Mouse (Mus musculus): ENCODE data around the gene Acbd5. TPM values are rescaled to one million over a fixed set of nuclear protein-coding genes. Genes with fewer than 3 reads are reported as not detected.
"Not testable (repeated sequence)": the region's sequence is repeated elsewhere in the genome, so short reads cannot be mapped to it uniquely, and the experiment has no call there.

Acbd5 gene
- polyA plus RNA-seq, 1 experiment from 2014 or later = 36.9 TPM

GRCm38 (mm10) chr2:23039082-23040000 lies 28.6 kb upstream of the Acbd5 start:
- peak overlapping the region; percentile 97 for H3K27ac ChIP-seq
- peak overlapping the region; percentile 97 for H3K4me3 ChIP-seq
- H3K9me3 ChIP-seq = no peaks in the 10 kb centered on the region
- ATAC-seq (ENCODE audit: insufficient number of reproducible peaks, insufficient read depth, low FRiP score, low TSS enrichment, low read depth) = peak; percentile 79
- WGBS = under 1% methylated on average over 48 of the region's 59 CpGs
- no peaks in the 10 kb centered on the region for H3K27me3 ChIP-seq
- H3K9ac ChIP-seq = peak overlapping the region; percentile 97
- H3K36me3 ChIP-seq = no peaks in the 10 kb centered on the region
- H3K4me1 ChIP-seq = peaks cover 11% of the 10 kb centered on the region
- H3K4me2 ChIP-seq = peak overlapping the region; percentile 84

GRCm38 (mm10) chr2:23040001-23040646 lies 27.8 kb upstream of the Acbd5 start, which contains the start of gene Abi1:
Abi1 (minus strand) TSS chr2:23040241.
- Histone ChIP-seq H3K36me3 (no peaks in the 10 kb centered on the region), H3K27ac (peak within 1 kb of the TSS; percentile 97), H3K9ac (peak within 1 kb of the TSS; percentile 97), H3K4me2 (peak within 1 kb of the TSS; percentile 84), H3K27me3 (no peaks in the 10 kb centered on the region), H3K9me3 (no peaks in the 10 kb centered on the region), H3K4me1 (peaks cover 11% of the 10 kb centered on the region), H3K4me3 (peak within 1 kb of the TSS; percentile 97)
- ATAC-seq (ENCODE audit: insufficient number of reproducible peaks, insufficient read depth, low FRiP score, low TSS enrichment, low read depth) = peak; percentile 97
- WGBS = 1% methylated on average over 24 of the region's 24 CpGs

- H3K4me3 ChIP-seq; H3K36me3 ChIP-seq; H3K9ac ChIP-seq; H3K27ac ChIP-seq; H3K27me3 ChIP-seq; H3K9me3 ChIP-seq; H3K4me2 ChIP-seq; ATAC-seq (ENCODE audit: insufficient number of reproducible peaks, insufficient read depth, low FRiP score, low TSS enrichment, low read depth): not testable (repeated sequence)
- peaks cover 11% of the 10 kb centered on the region for H3K4me1 ChIP-seq
- WGBS = 87% methylated on average over 7 of the region's 7 CpGs
Observed at GRCm38 (mm10) chr2:23040690-23041089, 27.3 kb upstream of the Acbd5 start.

- H3K4me1 ChIP-seq = peaks cover 11% of the 10 kb centered on the region
- H3K27me3 ChIP-seq = no peaks in the 10 kb centered on the region
- no peak overlapping the region for H3K9ac ChIP-seq
- no peak overlapping the region for H3K27ac ChIP-seq
- no peaks in the 10 kb centered on the region for H3K9me3 ChIP-seq
- no peak overlapping the region for H3K4me2 ChIP-seq
- 83% methylated on average over 4 of the region's 4 CpGs for WGBS
- no peaks in the 10 kb centered on the region for H3K36me3 ChIP-seq
- no peak for ATAC-seq (ENCODE audit: insufficient number of reproducible peaks, insufficient read depth, low FRiP score, low TSS enrichment, low read depth)
- no peak overlapping the region for H3K4me3 ChIP-seq
Observed at GRCm38 (mm10) chr2:23041457-23041856, 26.5 kb upstream of the Acbd5 start.

- Histone ChIP-seq H3K27ac (no peak overlapping the region), H3K9me3 (no peaks in the 10 kb centered on the region), H3K36me3 (no peaks in the 10 kb centered on the region), H3K4me2 (no peak overlapping the region), H3K4me3 (no peak overlapping the region), H3K9ac (no peak overlapping the region), H3K27me3 (no peaks in the 10 kb centered on the region), H3K4me1 (peaks cover 9% of the 10 kb centered on the region)
- 90% methylated on average over 3 of the region's 3 CpGs for WGBS
- ATAC-seq (ENCODE audit: insufficient number of reproducible peaks, insufficient read depth, low FRiP score, low TSS enrichment, low read depth) = no peak
Observed at GRCm38 (mm10) chr2:23042189-23042588, 25.8 kb upstream of the Acbd5 start.

- Histone ChIP-seq H3K27me3 (no peaks in the 10 kb centered on the region), H3K9me3 (no peaks in the 10 kb centered on the region), H3K9ac (no peak overlapping the region), H3K36me3 (no peaks in the 10 kb centered on the region), H3K4me2 (no peak overlapping the region), H3K4me1 (no peaks in the 10 kb centered on the region), H3K4me3 (no peak overlapping the region), H3K27ac (no peak overlapping the region)
- no peak for ATAC-seq (ENCODE audit: insufficient number of reproducible peaks, insufficient read depth, low FRiP score, low TSS enrichment, low read depth)
- 39% methylated on average over 1 of the region's 1 CpGs for WGBS
Observed at GRCm38 (mm10) chr2:23045703-23046102, 22.3 kb upstream of the Acbd5 start.

- Histone ChIP-seq H3K4me2 (no peak overlapping the region), H3K27ac (no peak overlapping the region), H3K9ac (no peak overlapping the region), H3K4me3 (no peak overlapping the region), H3K9me3 (no peaks in the 10 kb centered on the region), H3K27me3 (no peaks in the 10 kb centered on the region), H3K36me3 (no peaks in the 10 kb centered on the region), H3K4me1 (no peaks in the 10 kb centered on the region)
- no peak for ATAC-seq (ENCODE audit: insufficient number of reproducible peaks, insufficient read depth, low FRiP score, low TSS enrichment, low read depth)
Observed at GRCm38 (mm10) chr2:23048006-23048405, 20.0 kb upstream of the Acbd5 start.

- Histone ChIP-seq H3K27ac (no peak overlapping the region), H3K4me3 (no peak overlapping the region), H3K9ac (no peak overlapping the region), H3K36me3 (no peaks in the 10 kb centered on the region), H3K9me3 (no peaks in the 10 kb centered on the region), H3K4me1 (no peaks in the 10 kb centered on the region), H3K27me3 (no peaks in the 10 kb centered on the region), H3K4me2 (no peak overlapping the region)
- 72% methylated on average over 2 of the region's 2 CpGs for WGBS
- ATAC-seq (ENCODE audit: insufficient number of reproducible peaks, insufficient read depth, low FRiP score, low TSS enrichment, low read depth) = no peak
Observed at GRCm38 (mm10) chr2:23051890-23052289, 16.1 kb upstream of the Acbd5 start.

GRCm38 (mm10) chr2:23052523-23052922 lies 15.4 kb upstream of the Acbd5 start:
- Histone ChIP-seq H3K4me3 (no peak overlapping the region), H3K27ac (no peak overlapping the region), H3K4me2 (no peak overlapping the region), H3K9me3 (no peaks in the 10 kb centered on the region), H3K27me3 (no peaks in the 10 kb centered on the region), H3K9ac (no peak overlapping the region), H3K36me3 (no peaks in the 10 kb centered on the region), H3K4me1 (no peaks in the 10 kb centered on the region)
- WGBS = 70% methylated on average over 6 of the region's 6 CpGs
- ATAC-seq (ENCODE audit: insufficient number of reproducible peaks, insufficient read depth, low FRiP score, low TSS enrichment, low read depth) = no peak

GRCm38 (mm10) chr2:23068370-23068737 lies 387 bp downstream of the Acbd5 start:
- H3K4me3 ChIP-seq = peak overlapping the region; percentile 76
- peak overlapping the region; percentile 87 for H3K9ac ChIP-seq
- WGBS = under 1% methylated on average over 21 of the region's 21 CpGs
- ATAC-seq (ENCODE audit: insufficient number of reproducible peaks, insufficient read depth, low FRiP score, low TSS enrichment, low read depth) = 0 out of 2 replicates have a peak, but pooled peaks have one; percentile 45
- peaks cover 7% of the 10 kb centered on the region; the same call in 1 of the 2 replicates for H3K36me3 ChIP-seq
- H3K9me3 ChIP-seq = no peaks in the 10 kb centered on the region
- peak overlapping the region; percentile 96 for H3K4me2 ChIP-seq
- H3K4me1 ChIP-seq = 0 out of 2 replicates have a peak, but pooled peaks cover 3% of the 10 kb centered on the region
- no peaks in the 10 kb centered on the region for H3K27me3 ChIP-seq
- peak overlapping the region; percentile 97 for H3K27ac ChIP-seq

- H3K4me1 ChIP-seq = 0 out of 2 replicates have a peak, but pooled peaks cover 3% of the 10 kb centered on the region
- ATAC-seq (ENCODE audit: insufficient number of reproducible peaks, insufficient read depth, low FRiP score, low TSS enrichment, low read depth) = peak; percentile 88
- no peaks in the 10 kb centered on the region for H3K9me3 ChIP-seq
- H3K4me3 ChIP-seq = peak overlapping the region; percentile 76
- peak overlapping the region; percentile 87 for H3K9ac ChIP-seq
- no peaks in the 10 kb centered on the region for H3K27me3 ChIP-seq
- H3K36me3 ChIP-seq = peaks cover 9% of the 10 kb centered on the region; the same call in 1 of the 2 replicates
- H3K27ac ChIP-seq = peak overlapping the region; percentile 97
- peak overlapping the region; percentile 96 for H3K4me2 ChIP-seq
- WGBS = under 1% methylated on average over 50 of the region's 50 CpGs
Observed at GRCm38 (mm10) chr2:23068894-23069744, 1.2 kb downstream of the Acbd5 start.
